Mouse (Mus musculus) lung, embryonic 15.5 days (tissue): ENCODE results near the gene Armc2. TPM values are rescaled to one million over a fixed set of nuclear protein-coding genes. Genes with fewer than 3 reads are reported as not detected.

ENCODE experiments used
- ATAC-seq: fragments of 200-750 bp; cut with Nextera tagmentation; 2 replicates; pipeline ENCODE4 v1.8.0; 2017; ENCODE audit warnings: moderate number of reproducible peaks, borderline replicate concordance; ENCODE audit not compliant: low FRiP score, low TSS enrichment; ENCODE audit errors: extremely low read depth
- H3K27ac ChIP-seq: fragments of 300-500 bp; sonication (generic); 2 replicates; pipeline ENCODE4 v1.5.1; 2015; ENCODE audit warnings: moderate library complexity, mild to moderate bottlenecking, inconsistent platforms
- H3K27me3 ChIP-seq: fragments of 300-500 bp; sonication (generic); 2 replicates; pipeline ENCODE4 v1.6.1; 2015; ENCODE audit warnings: inconsistent platforms
- H3K36me3 ChIP-seq: fragments of 300-500 bp; sonication (generic); 2 replicates; pipeline ENCODE4 v1.6.1; 2015; ENCODE audit warnings: inconsistent platforms
- H3K4me1 ChIP-seq: fragments of 300-500 bp; sonication (generic); 2 replicates; pipeline ENCODE4 v1.6.1; 2015; ENCODE audit warnings: inconsistent platforms
- H3K4me2 ChIP-seq: fragments of 300-500 bp; sonication (generic); 2 replicates; pipeline ENCODE4 v1.6.1; 2015; ENCODE audit warnings: inconsistent platforms, mild to moderate bottlenecking, moderate library complexity
- H3K4me3 ChIP-seq: fragments of 300-500 bp; sonication (generic); 2 replicates; pipeline ENCODE4 v1.5.1; 2015; ENCODE audit warnings: mild to moderate bottlenecking, inconsistent platforms
- H3K9ac ChIP-seq: fragments of 300-500 bp; sonication (generic); 2 replicates; pipeline ENCODE4 v1.6.1; 2015; ENCODE audit warnings: inconsistent platforms
- H3K9me3 ChIP-seq: fragments of 300-500 bp; sonication (generic); 2 replicates; pipeline ENCODE4 v1.6.1; 2016; ENCODE audit warnings: inconsistent platforms
- WGBS: fragments of 180-500 bp; shearing (Covaris S2); methylation state at CpG from one replicate; pipeline ENCODE4 v1.1.7; 2015; 5-methylcytosine and 5-hydroxymethylcytosine counted together
- polyA plus RNA-seq: library from polyadenylated mRNA; unstranded; fragments of >200 nt; fragmentation: Nextera tagmentation; extraction: Ambion mirVana; gene quantifications from 2 replicates; pipeline ENCODE4 v1.2.1, GENCODE M21; 2015

Gene Armc2
- 1.8 and 1.9 TPM in 2 replicates for polyA plus RNA-seq

DNA sequence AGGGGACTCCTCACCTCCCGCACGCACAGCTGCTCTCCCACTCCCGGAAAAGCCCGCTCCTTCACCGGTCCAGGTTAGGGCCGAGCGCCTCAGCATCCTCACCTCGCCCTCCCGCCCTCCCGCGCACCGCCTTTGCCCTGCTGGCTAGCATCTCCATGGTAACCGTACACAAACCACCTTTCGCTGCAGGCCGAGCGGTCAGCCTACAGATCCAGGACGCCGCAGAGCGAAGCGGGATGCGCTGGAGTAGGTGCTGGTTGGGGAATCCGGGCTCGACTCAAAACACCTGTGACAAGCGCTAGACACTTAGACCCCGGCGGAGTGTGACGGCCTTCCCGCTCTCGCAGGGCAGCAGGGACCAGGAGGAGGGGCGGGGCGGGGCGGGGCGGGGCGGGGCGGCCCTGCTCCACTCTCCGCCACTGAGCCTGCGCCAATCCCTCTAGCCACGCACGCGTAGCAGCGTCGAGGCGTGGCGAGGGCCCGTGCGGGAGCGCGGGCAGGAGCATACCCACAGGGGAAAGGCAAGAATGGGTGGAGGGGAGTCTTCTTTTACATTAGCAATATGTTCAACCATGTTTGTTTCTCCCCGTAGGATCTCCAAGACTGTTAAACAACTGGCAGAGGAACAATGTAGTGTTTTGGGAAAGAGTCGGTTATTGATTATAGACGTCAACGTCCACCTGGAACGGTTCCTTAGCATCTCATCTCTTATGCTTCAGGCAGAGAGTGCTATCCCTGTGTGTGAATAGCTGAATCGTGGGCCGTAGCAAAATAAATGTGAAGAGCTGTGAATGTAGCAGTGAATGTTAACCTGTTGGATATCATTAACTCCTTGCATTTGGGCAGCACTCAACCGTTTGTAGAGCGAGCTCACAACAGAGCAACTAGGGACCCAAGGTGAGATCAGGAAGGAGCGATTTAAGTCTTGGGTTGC, at the start of gene Armc2:
Armc2 (minus strand) TSS at position 427 of the 934 bp plus-strand sequence.
- Histone ChIP-seq H3K27ac (no peak within 1 kb of the TSS), H3K36me3 (no peaks in the 10 kb centered on the region), H3K9me3 (no peaks in the 10 kb centered on the region), H3K4me2 (peak within 1 kb of the TSS; percentile 84), H3K27me3 (peaks cover 7% of the 10 kb centered on the region; the same call in 1 of the 2 replicates), H3K4me1 (peaks cover 8% of the 10 kb centered on the region), H3K9ac (peak within 1 kb of the TSS; percentile 37), H3K4me3 (peak within 1 kb of the TSS; percentile 50)
- 2% methylated on average over 58 of the region's 58 CpGs for WGBS
- peak; percentile 94 for ATAC-seq

DNA sequence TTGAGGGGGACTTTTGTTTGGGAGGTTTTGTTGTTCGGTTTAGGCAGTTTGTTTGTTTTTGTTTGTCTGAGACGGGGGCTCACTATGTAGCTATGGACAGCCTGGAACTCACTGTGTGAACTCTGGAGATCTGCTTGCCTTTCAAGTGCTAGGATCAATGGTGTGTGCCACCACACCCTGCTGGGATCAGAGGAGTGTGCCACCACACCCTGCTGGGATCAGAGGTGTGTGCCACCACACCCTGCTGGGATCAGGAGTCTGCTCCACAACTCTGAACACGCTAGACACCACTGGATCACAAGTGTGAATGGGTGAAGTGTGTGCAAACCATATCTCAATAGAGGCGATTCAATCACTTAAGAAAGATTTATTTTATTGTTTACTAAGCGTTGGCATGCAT, 46.2 kb upstream of the Armc2 start:
- 47% methylated on average over 5 of the region's 5 CpGs for WGBS
- H3K27me3 ChIP-seq = no peaks in the 10 kb centered on the region
- no peak overlapping the region for H3K4me2 ChIP-seq
- H3K4me1 ChIP-seq = no peaks in the 10 kb centered on the region
- H3K9me3 ChIP-seq = no peaks in the 10 kb centered on the region
- H3K36me3 ChIP-seq = no peaks in the 10 kb centered on the region
- ATAC-seq = no peak
- H3K4me3 ChIP-seq = no peak overlapping the region
- H3K9ac ChIP-seq = no peak overlapping the region
- H3K27ac ChIP-seq = no peak overlapping the region

- 95% methylated on average over 8 of the region's 8 CpGs for WGBS
- Histone ChIP-seq H3K36me3 (no peaks in the 10 kb centered on the region), H3K4me3 (no peak overlapping the region), H3K27me3 (no peaks in the 10 kb centered on the region), H3K9me3 (no peaks in the 10 kb centered on the region), H3K9ac (no peak overlapping the region), H3K27ac (no peak overlapping the region), H3K4me1 (peaks cover 13% of the 10 kb centered on the region; the same call in 1 of the 2 replicates), H3K4me2 (no peak overlapping the region)
- ATAC-seq = no peak
These were observed 41.3 kb upstream of the Armc2 start for GRCm38 (mm10) chr10:42059522-42059921.

DNA sequence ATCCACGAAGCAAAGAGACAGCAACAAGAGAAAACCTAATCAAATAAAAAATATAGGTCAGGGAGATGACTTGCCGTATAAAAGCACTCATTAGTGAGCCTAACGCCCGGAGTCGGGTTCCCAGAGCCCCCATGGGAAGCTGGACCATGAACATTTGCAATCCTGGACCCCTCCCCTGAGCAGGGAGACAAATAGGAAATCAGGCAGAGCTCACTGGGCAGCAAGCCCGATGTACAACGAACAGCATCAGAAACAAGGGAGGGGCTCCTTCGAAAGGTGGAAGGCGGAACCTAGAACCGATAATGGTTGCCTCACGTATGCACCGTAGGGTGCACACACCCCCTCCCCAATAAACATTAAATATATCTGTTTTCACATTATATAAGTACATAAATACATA, 39.5 kb upstream of the Armc2 start:
- Histone ChIP-seq H3K27ac (no peak overlapping the region), H3K27me3 (no peaks in the 10 kb centered on the region), H3K9ac (no peak overlapping the region), H3K4me1 (peaks cover 13% of the 10 kb centered on the region; the same call in 1 of the 2 replicates), H3K4me2 (peak overlapping the region; percentile 31), H3K9me3 (no peaks in the 10 kb centered on the region), H3K4me3 (no peak overlapping the region), H3K36me3 (no peaks in the 10 kb centered on the region)
- no peak for ATAC-seq
- WGBS = 68% methylated on average over 12 of the region's 12 CpGs

- no peak overlapping the region for H3K4me3 ChIP-seq
- no peaks in the 10 kb centered on the region for H3K27me3 ChIP-seq
- H3K9me3 ChIP-seq = no peaks in the 10 kb centered on the region
- H3K4me1 ChIP-seq = peaks cover 13% of the 10 kb centered on the region; the same call in 1 of the 2 replicates
- peak; percentile 67; the same call in 1 of the 2 replicates for ATAC-seq
- H3K27ac ChIP-seq = no peak overlapping the region
- H3K4me2 ChIP-seq = peak overlapping the region; percentile 31
- H3K36me3 ChIP-seq = no peaks in the 10 kb centered on the region
- H3K9ac ChIP-seq = no peak overlapping the region
- 30% methylated on average over 11 of the region's 11 CpGs for WGBS
These were observed 39.0 kb upstream of the Armc2 start for GRCm38 (mm10) chr10:42057231-42057601.

DNA sequence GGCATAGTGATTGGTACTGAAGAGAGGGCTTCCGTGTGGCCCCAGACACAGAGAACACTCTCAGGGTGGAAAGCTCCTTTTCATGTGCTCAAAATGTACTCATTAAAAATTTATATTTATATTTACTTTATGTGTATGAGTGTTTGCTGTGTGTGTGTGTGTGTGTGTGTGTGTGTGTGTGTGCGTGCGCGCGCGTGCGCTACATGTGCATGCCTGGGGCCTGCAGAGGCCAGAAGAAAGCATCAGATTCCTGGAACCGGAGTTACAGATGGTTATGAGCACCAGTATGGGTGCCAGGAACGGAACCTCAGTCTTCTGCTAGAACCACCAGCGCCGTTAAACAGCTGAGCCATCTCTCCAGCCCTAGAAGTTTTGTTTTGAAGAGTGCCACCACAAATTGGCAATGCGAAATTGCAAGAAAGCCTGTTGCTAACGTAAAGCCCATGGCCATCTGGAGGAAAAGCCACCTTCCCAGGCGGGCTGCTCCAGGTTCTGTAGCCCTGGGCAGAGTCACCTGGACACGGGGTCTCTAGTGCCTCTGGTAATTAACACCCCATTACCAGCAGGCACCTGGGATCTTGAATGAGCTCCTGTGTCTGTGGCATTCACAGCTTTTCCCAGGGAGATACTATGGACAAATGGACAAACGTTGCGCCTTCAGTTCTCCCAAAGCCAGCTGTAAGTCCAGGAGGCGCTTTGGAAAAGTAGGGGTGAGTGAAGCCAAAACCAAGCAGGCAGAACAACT, 38.4 kb upstream of the Armc2 start:
- Histone ChIP-seq H3K9ac (no peak overlapping the region), H3K27ac (no peak overlapping the region)

DNA sequence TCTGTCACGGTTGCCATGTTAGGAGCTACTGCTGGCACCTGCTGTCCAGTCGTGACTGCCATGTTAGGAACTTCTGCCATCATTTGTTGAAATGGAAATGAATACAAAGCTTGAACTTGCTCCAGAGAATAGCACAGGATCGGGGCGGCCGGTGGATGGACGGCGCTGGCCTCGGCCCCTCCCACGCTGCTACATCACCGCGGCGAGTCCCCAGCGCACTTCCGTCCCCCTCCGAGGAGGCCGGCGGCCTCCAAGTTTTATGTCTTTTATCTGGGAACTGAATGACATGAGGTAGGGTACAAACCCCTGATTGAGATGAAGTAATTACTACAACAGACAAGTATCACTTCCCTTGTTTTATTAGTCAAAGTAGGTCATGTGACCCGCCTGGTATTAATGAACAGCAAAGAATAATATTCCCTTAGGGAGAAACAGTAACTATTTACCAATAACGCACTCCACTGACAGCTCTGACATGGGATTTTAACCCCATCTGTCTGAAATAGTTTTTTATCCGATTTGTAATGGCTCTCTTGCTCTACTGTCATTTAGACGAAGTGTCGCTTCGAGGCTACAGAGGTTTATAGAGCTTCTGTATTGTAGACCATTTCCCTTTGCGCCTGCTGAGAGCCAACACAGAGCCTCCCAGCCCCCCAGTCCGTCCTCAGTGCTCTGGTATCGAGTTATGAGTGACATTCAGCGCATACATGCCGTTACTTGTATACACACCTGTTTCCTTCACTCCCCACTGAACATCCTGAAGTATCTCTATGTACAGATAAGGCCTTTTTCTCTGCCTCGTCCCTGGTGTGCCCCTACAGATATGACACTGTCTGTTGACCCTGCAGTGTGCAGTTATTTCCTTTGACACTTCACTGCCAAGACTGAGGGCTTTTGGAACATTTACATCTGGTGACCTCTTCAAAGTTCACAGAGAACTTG, 37.3 kb upstream of the Armc2 start:
- Histone ChIP-seq H3K4me3 (no peak overlapping the region), H3K27me3 (no peaks in the 10 kb centered on the region), H3K9me3 (no peaks in the 10 kb centered on the region), H3K36me3 (no peaks in the 10 kb centered on the region), H3K27ac (no peak overlapping the region), H3K4me2 (0 out of 2 replicates have a peak overlapping the region, but pooled peaks have one; percentile 35), H3K4me1 (peaks cover 22% of the 10 kb centered on the region), H3K9ac (no peak overlapping the region)
- ATAC-seq = no peak
- 54% methylated on average over 29 of the region's 29 CpGs for WGBS

More for the DNA sequence above, 38.4 kb upstream of the Armc2 start:
- H3K27me3 ChIP-seq = no peaks in the 10 kb centered on the region
- no peak for ATAC-seq
- no peaks in the 10 kb centered on the region for H3K9me3 ChIP-seq
- H3K4me3 ChIP-seq = no peak overlapping the region
- peaks cover 17% of the 10 kb centered on the region for H3K4me1 ChIP-seq
- H3K36me3 ChIP-seq = no peaks in the 10 kb centered on the region
- peak overlapping the region; percentile 31; the same call in 1 of the 2 replicates for H3K4me2 ChIP-seq
- WGBS = 76% methylated on average over 18 of the region's 18 CpGs

DNA sequence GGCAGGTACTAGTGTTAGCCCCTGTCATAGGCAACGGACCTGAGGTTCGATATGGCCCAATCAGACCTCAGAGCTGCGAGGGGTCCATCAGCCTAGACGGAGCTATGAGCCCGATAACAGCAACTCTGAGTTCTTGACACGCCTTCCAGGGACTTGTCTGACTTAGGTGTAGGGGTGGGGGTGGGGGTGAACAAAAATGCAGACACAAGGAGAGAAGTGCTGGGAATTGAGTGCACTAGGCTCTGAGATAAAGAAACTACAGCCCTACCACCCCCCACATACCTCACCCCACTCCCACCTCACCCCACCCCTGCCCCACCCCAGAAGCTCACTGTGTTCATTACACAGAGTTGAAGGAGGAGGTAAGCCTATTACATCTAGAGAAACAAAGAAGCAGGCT, 32.8 kb upstream of the Armc2 start:
- Histone ChIP-seq H3K9me3 (no peaks in the 10 kb centered on the region), H3K4me2 (no peak overlapping the region), H3K9ac (no peak overlapping the region), H3K27ac (peak overlapping the region; percentile 50; the same call in 1 of the 2 replicates), H3K4me3 (no peak overlapping the region), H3K36me3 (no peaks in the 10 kb centered on the region), H3K4me1 (peaks cover 14% of the 10 kb centered on the region; the same call in 1 of the 2 replicates), H3K27me3 (no peaks in the 10 kb centered on the region)
- WGBS = 64% methylated on average over 6 of the region's 6 CpGs
- ATAC-seq = peak; percentile 84

- no peaks in the 10 kb centered on the region for H3K9me3 ChIP-seq
- no peak overlapping the region for H3K9ac ChIP-seq
- no peak overlapping the region for H3K27ac ChIP-seq
- ATAC-seq = no peak
- no peak overlapping the region for H3K4me2 ChIP-seq
- H3K36me3 ChIP-seq = no peaks in the 10 kb centered on the region
- H3K4me3 ChIP-seq = no peak overlapping the region
- peaks cover 8% of the 10 kb centered on the region; the same call in 1 of the 2 replicates for H3K4me1 ChIP-seq
- H3K27me3 ChIP-seq = no peaks in the 10 kb centered on the region
- 84% methylated on average over 8 of the region's 8 CpGs for WGBS
These were observed 30.4 kb upstream of the Armc2 start for GRCm38 (mm10) chr10:42048648-42049047.

DNA sequence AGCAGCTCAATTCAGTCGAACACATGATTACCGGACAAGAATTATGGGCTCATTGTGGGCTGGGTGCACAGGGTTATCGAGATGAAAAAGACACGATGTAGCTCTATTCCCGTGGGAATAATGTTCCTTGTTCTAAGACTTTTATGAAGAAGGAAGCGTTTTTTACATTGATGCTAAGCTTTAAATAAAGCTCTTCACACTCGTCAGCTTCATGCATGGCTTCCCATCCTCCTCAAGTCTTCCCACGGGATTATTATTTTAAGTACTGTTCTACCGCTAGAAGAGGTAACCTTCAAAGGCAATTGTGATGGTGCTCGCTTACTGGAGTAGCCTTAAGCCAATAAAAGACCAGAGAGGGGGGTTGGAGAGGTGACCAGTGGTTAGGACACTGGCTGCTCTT, 26.3 kb upstream of the Armc2 start:
- WGBS = 81% methylated on average over 10 of the region's 10 CpGs

DNA sequence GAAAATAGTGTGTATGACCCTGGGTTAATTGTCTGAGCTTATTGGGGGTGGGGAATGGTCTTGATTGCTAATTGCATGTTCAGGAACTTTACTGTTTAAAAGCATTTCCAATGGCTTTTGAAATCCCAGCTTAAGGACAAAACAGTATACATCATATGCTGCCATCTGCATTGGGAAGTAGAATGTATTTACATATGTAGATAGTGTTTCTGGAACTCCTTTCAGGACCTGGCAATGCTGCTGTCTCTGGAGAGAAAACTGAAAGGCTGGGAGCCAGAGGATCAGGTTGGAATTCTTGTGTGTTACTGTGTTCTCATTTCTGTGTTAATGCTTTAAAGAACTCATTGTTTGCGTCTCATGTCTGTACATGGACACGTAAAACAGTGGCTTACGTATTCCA, 25.1 kb upstream of the Armc2 start:
- Histone ChIP-seq H3K9me3 (no peaks in the 10 kb centered on the region), H3K4me1 (no peaks in the 10 kb centered on the region), H3K36me3 (no peaks in the 10 kb centered on the region), H3K4me3 (no peak overlapping the region), H3K4me2 (no peak overlapping the region), H3K9ac (no peak overlapping the region), H3K27me3 (no peaks in the 10 kb centered on the region), H3K27ac (no peak overlapping the region)
- WGBS = 91% methylated on average over 3 of the region's 3 CpGs
- no peak for ATAC-seq

More for the DNA sequence above, 26.3 kb upstream of the Armc2 start:
- Histone ChIP-seq H3K27me3 (no peaks in the 10 kb centered on the region), H3K9ac (no peak overlapping the region), H3K4me3 (no peak overlapping the region), H3K36me3 (no peaks in the 10 kb centered on the region), H3K4me2 (no peak overlapping the region), H3K9me3 (no peaks in the 10 kb centered on the region), H3K4me1 (no peaks in the 10 kb centered on the region), H3K27ac (no peak overlapping the region)
- no peak for ATAC-seq
